Mouse (Mus musculus) thymus, adult 18-20 months (tissue): Measurements from ENCODE around the gene Mybphl.
A peak's percentile ranks its signal among the peaks of the same experiment; 100 is the strongest.

Experiments used
- DNase-seq, 2 experiments: peaks; one replicate each; pipeline ENCODE4 v3.0.0; 2022; ENCODE audit warnings: mixed read lengths in 2 of 2

Gene Mybphl

DNA sequence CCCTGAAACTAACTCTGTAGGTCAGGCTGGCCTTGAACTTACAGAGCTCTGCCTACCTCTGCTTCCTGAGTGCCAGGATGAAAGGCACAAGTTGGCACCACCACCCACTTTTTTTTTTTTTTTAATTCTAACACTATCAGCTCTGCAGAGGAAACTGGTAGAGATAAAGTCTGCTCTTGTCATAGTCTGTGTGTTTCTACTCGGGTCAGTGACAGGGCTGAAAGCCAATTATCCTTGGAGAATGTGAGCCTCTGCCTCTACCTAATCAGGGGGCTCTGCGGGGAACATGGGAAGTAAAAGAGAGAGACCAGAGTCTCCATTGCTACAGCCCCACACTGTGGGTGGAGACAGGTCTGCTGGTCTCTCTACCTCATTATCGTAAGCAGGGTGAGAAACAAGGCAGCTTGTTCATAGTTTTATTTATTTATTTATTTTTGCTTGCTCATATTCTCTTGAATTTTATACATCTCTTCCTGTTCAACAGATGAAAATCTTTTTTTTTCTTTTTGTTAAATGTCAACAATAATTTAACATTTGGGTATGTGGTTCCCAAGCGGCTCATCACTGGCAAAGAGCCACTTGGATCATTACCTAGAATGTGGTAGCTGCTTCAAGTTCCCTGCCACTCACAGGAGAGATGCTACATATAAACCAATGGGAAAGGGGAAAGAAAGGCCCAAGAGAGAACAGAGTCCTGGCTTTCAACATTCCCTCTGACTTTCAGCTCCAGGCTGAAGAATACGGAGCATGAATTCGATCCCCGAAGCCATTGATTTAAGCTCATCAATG lies 14.4 kb downstream of the Mybphl start:
- DNase-seq: no peak

DNA sequence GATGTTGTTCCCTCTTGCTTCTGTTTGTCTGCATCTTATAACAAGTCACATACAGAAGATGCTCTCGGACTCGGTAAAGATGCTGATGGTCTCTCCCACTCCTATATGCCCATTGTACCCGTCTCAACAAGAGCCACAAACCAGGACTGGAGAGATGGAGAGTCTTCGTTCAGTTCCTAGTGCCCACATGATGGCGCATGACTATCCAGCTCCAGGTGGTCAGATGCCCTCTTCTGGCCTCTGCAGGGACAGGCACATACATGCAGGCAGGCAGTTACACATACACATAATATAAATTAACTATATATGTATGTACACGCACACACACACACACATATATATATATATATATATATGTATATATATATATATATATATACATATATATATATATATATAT lies 16.0 kb downstream of the Mybphl start:
- no peak for DNase-seq

DNA sequence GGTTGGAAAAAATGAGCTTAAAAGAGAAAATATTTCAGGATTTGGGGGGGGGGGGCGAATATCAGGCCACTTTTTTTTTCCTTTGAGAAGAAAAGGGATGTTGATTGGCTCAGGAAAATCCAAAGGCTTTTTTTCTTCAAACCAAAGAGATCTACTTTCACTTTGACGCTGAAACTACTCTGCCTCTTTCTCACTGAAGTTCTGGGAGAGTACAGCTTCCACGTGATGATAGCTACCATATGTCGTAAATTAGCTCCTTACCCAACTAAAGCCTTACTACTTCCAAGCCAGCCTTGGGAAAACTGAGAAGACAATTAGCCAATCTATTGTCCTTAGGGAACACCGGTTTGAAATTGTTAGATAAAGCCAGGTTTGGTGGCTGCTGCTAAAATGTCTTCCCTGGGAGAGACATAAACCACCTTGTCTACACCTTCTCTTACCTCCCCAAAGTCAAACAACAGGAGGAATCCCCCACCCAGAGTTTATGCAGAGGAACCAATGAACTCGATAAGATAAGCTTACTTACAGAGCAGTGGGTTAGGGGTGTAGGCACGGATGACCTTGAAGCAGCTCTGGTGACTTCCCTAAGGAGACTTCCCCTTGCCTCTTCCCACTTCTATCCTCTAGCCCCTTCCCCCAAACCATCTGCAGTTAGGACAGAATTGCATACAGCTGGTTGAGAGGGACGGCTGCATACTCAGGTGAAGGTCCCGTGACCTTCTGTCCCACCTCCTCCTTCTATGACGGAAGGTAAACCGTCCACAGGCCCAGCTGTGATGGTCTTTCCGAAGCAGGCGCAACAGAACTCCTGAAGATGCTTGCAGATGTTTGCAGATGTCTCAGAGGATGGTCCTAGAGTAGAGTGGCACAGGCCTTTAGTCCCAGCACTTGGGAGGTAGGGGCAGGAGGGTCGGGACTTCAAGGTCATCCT lies 17.5 kb downstream of the Mybphl start:
- no peak for DNase-seq

DNA sequence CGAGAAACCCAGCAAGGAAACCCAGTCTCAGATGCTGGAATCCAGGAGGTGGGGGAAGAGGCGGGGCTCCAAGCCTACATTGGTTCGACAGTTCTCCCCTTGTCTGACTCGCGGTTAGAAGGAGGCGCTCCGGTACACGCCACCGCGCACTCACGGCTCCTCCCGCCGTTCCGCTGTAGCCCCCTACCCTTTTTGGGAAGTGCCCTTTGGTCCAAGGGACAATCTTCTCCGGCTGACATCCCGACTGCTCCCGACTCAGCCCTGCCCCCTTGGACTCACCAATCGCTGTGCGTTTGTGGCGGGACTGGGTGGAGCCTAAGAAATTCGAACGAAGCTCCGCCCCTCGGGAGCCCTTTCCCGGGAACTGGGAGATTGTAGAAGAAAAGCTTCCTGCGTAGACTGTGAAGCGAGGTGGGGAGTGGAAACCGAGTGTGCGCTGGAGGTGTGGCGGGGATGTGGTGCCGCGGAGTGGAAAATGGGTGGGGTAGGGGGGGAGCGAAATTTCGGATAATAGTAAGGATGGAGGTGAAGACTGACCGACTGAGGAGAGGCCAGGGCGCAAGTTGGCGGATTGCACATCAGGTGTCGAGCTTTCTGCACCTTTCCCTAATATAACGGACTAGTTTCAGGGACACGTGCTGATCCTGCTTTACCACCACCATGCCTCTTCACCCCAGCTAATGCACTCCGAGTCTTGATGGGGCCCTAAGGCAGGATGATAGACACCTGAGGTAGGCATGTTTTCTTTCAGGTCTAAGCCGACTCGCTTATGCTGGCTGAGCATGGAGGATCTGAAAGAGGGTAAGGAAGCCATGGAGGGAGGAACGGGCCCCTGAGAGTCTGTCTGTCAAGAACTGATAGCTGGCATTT lies 19.0 kb downstream of the Mybphl start, which contains the start of gene Psrc1:
TSS of gene Psrc1 (plus strand) at position 355 of the 870 bp plus-strand sequence.
- DNase-seq: peak; percentile 74 to 81

DNA sequence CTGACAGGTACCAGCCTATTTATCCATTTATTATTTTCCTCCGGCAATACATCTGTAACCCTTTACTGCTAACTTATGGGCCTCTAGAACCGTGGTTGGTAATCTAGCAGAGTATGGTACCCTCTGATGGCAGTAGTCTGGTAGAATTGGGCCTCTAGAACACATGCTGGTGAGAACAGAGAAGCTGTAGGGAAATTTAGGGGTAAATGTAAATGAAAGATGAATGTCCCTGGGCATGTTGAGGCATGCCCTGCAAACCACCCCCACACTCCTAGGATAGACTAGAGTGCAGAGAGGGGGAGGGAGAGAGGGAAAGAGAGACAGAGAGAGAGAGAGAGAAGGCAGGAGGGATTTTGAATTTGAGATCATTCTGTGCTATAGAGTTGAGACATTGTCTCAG lies 19.7 kb downstream of the Mybphl start:
- DNase-seq: no peak

DNA sequence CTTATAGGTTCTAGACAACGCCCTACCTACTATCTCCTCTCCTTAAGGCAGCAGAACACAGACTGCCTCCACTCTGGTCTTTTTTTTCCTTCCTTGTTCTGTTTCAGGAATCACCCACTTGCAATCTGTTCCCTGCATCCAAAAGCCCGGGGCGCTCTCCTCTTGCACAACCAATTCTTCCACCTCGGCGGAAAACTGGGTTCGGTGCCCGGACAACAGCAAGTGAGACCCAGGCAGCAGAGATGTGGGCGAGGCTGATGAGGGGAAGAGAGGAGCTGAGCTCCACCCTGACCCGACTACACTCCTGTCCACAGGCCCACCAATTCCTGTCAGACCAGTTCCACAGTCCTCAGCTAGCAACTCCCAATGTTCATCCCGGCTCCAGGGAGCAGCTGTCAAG lies 21.5 kb downstream of the Mybphl start:
- no peak for DNase-seq

DNA sequence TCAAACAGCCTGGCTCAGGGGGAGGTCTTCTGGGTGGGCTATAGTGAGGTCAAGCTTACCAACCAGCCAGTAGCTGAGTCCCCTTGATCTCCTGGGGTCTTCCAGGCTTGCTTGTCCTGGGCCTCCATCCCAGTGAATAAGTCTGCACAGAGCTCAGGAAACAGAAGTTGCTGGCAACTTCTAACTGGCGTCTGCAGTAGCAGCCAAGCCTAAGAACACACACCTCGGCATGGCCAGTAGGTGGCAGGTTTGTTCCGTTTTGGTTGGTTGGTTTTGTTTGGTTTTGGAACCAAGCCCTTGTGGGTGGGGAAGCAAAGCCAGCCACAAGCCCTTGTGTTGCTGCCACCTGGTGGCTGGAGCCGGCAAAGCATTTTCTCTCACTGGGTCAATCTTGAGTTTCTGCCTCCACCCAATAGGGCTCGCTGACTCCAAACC lies 24.4 kb downstream of the Mybphl start:
- peak; percentile 84 to 88 for DNase-seq

DNA sequence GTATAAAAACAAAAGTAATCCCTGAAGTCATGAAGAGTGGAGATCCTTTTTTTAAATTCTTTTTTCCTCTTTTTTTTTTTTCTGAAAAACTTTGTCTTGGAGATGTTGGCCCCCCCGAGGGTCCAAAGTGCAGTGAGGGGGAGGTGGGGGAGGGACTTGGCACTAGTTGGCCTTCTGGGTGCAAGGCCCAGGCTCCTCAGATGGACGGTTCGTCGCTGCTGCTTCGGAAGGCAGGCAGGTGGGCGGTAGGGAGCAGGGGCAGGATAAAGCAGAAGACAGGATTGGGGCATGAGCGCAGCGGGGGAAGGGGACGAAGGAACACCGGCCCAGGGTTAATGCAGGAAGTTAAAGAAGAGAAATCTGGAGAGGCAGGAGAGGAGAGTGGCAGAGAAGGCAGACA lies 27.6 kb downstream of the Mybphl start:
- DNase-seq: no peak

DNA sequence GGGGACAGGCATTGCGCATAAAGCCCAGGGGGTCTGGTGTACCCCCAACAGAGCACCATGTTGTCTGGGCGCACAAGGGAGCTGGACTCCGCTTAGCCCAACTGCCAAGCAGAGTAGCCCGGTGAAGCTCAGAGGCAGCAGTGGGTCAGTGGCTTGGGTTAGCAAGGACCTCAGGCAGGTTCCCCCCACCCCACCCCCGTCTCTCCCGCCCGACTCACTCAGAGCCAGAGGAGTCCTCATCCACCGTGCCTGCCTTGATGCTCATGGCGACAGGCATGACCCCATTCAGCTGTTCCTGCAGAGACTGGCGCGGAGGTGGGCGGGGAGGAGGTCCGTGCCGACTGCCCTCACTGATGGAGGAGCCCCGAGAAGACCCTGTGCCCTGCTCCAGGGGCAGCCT lies 28.1 kb downstream of the Mybphl start:
- no peak for DNase-seq

DNA sequence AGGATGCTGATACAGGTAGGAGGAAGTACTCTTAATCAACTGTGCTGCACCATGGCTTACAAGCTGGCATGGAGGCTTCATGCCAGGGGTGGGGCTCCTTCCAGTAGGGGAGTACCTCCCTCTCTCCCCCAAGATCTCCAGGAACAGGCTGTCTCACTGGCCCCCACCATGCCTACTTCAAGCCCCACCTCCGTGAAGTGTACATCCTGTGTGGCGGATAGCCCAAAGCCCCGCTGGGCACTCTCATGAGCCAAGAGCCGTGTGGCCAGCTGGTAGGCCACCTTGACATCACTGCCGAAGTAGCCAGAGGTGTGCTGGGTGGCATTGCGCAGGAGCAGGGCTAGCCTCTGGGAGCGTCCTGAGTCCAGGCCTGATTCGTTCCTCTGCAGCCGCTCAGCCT lies 33.6 kb downstream of the Mybphl start:
- DNase-seq: no peak

DNA sequence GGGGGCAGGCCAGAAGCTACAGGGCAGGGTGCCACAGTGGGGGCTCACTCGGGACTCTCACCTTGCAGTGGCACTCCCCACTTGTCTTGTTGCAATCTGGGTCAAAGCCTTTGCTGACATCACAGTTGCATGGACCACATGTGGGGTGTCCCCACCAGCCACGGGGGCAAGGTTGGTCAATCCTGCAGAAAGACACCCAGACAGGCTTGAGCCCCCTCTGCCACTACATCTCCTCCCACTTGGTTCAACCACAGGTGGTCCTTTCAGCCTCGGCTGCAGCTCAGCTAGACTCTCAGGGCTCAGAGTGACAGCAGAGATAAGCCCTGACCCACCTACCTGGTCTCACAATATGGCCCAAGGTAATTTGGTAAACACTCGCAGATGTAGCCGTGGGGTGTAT lies 35.7 kb downstream of the Mybphl start:
- DNase-seq: no peak

DNA sequence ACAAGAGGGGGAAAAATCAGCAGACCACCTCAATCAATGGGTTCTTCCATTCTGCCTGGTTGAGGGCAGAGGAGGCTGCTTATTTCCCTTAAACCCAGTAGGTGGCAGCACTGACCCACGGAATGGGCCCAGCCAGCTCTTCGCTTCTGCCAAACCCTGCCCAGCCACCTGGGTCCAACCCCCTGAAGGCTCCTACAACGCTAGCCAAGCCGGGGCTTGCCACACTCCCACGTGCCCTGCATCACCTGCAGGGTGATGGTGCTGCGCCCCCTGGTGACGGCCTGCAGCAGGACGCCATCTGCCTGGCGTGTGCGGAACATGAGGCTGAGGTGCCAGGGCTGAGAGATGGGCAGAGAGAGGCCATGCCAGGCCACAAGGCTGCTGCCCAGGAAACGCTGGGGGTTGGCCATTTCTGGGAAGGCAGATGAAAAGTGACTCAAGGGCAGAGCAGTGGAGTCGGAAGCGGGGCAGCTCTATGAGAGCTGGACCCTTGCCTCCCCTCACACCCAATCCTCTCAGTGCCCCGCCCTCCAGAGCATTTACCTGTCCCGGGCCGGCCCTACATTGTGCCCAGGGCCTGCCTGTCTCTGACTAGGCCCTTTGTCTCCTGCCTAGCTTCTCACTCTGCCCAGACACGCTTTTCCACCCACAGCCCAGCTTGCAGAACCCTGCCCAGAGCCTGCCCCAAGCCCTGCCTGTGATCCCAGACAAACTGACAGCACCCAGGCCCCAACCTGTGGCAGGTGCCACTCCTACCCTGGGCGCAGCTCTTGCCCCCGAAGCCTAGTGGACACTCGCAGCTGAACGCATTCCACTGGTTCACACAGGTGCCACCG lies 37.2 kb downstream of the Mybphl start:
- peak; percentile 90 to 92 for DNase-seq

DNA sequence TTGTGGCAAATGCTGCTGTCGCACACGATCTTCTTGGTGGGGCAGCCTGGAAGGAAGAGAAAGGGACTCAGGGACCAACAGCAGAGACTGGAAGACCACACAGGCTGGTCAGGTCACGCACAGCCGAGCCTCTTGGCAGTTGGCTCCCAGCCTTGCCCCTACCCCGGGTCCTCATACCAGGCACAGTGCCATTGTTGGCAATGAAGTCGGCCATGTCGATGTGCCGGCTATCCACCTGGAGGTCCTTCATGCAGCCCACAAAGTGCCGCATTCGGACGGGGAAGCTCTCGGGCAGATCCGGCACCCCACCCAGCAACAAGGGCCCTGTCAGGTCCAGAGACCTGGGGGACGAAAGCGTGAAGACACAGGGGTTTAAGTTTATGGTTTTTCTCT lies 37.8 kb downstream of the Mybphl start:
- DNase-seq: no peak

DNA sequence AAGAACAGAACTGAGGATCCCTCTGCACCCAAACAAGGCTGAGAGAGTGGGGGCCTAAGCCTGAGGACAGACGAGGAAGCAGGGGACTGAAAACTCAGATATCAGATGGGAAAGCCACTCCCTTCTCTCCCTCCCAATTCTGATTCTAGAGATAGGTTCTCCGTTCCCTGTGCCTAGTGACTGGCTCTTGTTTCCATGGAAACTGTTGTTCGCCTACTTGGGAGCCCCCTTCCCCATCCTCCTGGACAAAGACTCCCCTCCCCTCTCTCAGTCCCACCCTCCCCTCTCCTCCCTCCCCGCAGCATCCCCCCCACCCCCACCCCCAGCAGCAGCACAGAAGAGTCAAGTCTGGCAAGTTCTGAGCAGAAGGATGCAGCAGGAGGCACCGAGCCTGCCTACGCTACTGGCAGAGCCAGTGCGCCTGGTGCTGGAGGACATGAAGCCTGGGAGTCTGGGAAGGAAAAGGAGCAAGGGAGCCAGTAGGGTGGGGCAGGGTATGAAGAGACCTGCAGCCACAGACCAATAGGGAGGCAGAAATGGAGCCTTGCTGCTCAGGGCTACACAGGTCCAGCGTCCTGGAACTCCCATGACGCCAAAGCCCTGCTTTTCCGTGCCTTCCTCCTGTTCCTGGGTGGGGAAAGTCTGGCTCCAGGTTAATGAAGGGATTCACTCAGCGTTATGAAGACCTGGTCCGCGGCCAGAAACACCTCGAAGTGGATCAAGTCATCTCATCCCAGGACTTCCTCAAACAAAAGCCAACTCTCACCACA lies 41.0 kb downstream of the Mybphl start:
- no peak for DNase-seq

DNA sequence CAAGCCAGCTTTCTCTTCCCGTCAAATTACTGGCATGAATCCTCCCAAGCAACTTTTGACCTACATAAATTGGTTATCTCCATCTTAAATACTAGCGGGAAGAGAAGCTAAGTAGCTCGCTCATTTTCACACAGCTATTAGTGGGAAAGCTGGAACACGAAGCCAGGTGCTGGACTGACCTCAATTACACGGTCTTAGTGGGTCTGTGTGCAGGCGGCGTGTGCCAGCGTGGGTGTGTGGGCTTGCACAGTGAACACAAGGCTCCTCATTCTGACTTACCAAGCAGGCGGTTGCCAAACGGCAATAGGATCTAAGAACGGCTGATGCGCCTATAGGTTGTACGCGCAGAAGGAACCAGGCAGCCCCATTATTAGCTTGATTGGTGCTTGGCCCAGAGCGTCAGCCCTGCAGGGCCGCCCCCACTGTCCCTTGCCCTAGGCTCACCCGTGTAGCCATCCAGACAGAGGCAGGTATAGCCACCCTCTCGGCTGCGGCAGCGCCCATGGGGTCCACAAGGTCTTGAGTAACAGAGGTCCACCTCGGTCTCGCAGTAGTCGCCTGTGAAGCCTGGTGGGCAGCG lies 41.7 kb downstream of the Mybphl start:
- DNase-seq: no peak

DNA sequence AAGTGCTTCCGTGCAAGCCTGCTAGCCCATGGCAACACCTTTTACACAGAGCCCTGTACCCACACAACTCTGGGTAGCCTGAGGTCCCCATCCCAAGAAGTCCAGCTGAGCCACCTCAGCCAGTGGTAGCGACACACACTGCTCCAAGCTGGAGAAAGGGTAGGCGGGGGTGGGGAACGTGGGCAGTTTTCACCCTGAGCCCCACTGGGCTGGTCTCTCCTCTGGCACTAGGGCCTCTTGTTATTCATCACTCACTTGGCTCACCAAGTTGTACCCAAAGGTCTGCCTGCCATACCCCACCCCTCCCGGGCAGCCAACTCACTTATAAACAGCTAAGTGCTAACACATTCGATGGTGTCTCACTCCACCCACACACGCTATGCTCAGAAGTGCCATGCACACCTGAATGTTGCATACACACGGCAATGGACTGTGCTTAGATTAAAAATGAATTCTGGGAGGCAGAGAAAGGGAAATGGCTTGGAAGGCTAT lies 43.9 kb downstream of the Mybphl start:
- no peak for DNase-seq

DNA sequence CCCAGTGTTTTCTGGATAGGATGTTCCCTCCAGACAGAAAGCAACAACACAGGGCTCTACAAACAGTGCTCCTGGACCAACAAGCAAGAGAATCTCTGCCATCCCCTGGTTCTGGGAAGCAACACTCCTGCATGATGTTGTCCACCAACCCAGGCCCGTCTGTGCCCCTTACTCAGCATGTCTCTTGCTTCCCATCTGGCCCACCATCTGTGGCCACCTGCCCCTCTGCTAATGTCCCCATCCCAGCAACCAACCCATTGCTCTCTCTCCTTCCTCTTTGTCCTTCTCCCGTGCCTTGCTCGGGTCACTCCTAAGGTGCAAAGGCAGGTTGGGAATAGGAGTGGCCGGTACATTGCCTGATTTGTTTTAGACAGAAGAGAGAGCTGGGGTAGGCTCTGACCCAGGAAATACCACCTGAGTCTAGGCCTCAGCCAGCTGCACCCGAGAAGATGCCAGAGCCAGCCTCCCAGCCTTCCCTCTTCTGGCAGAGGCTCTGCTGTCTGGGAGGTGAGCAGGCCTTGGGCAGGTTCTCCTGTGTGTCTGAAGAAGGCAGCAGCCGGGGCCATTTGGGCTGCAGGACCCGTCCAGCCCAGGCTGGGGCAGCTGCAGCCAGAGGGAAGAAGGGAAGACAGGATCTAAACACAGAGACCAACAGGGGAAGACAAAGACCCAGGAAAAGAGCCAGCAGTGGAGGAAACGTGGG lies 45.1 kb downstream of the Mybphl start:
- no peak for DNase-seq

DNA sequence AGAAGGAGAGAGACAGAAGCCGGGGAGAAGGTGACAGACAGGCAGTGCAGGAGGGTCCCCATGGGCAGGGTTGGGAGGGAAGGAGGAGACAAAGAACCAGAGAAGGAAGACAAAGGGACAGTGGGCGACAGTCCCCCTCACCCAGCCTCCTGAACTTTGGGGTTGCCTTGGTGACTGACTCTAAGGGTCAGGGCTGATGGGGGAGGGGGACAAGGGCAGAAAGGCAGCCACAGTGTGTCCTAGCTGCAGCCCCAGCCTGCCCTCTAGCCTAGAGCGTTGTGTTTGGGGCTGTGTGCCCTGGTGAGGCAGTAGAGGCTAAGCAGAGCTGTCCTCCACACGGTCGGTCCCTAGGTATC lies 45.6 kb downstream of the Mybphl start:
- no peak for DNase-seq

DNA sequence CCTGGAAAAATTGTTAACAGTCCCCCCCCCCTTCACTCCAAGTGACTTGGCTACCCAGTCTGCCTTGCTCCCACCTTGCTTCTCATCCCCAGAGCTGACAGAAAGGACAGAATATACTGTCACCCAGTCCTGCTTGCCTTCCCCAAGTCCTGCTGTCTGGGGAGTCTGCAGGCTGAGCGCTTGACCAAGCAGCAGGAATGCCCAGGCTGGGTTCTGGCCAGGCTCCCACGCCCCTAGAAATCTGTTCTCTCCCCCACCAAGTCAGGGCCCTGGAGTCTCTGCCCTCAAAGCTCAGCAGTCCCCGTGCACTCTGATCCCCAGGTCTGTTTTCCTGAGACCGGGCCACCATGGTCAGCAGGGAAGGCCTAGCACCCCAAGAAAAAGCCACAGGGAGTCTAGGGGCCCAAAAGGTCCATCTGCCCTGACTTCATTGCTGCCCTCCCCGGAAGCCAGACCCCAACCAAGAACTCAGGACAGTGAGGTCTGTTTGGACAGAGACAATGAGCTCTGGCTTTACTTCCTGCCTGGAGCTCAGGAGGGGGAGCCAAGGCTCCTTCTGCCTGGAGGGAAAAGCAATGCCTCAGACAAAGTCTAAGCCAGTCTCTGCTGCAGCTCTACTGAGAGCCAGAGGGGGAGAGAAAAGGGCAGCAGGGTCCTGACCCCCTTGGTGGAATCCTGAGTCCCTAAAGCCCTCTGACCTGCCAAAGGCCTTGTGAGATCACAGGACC lies 46.5 kb downstream of the Mybphl start:
- no peak for DNase-seq
